Mouse (Mus musculus) urinary bladder, postnatal 10 days (tissue): ENCODE results near the gene Teddm1a.

ENCODE experiments used
- DNase-seq: peaks from one replicate; pipeline ENCODE4 v3.0.0; 2022; ENCODE audit warnings: low spot score

Gene Teddm1a

DNA sequence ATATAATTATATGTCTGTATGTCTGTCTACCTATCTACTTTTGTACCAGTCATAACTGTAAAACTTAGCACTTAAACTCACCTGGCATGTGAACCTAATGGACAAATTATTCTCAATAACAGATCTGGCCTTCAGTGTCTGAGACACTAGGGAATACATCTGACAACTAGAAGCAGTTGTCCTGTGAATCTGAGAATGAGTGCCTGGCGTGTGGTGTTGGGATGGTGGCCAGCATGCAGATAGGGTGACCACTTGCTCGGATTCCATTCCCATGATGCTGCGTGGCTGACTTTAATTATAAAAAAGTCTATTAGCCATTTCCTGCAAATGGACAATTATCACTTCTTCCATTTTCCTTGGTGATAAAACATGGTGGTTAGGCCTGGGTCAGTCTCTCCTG is 14.3 kb downstream of the Teddm1a start:
- no peak for DNase-seq

DNA sequence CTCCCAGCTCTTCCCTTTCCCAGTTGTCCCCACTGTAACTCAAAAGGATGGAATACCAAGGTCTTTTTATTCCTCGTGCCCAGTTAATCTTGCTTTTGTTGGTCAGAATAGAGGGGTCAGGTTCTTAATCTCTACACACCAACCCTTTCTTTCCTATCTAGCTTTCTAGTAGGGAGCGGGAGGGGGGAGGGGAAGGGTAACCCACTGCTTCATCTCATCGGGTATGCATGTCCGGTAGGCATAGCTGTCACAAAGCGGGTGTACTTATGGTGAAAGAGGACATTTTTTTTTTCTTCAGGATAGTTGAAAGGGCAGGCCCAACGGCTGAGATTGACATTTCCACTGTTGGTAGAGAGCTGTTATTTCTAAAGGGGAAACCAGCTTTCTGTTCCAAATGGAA is 16.7 kb downstream of the Teddm1a start:
- no peak for DNase-seq

DNA sequence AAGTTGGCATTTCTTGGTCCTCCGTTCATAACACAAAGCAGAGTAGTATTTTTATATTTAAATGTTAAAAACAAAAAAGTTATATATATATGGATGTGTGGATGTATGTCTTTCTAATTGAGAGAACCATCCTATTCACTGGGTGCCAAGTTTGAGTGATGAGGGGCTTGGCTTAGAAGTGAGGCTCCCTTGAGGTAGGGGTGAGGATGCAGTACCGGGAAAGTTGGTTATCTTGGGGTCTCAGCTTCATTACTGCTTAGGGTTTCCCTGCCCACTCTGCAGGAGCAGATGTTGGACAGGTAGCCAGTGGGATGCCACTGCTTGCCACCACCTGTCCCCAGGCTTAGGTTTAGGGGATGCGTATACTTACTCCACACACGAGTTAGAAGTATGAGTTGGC is 17.2 kb downstream of the Teddm1a start:
- DNase-seq = no peak

DNA sequence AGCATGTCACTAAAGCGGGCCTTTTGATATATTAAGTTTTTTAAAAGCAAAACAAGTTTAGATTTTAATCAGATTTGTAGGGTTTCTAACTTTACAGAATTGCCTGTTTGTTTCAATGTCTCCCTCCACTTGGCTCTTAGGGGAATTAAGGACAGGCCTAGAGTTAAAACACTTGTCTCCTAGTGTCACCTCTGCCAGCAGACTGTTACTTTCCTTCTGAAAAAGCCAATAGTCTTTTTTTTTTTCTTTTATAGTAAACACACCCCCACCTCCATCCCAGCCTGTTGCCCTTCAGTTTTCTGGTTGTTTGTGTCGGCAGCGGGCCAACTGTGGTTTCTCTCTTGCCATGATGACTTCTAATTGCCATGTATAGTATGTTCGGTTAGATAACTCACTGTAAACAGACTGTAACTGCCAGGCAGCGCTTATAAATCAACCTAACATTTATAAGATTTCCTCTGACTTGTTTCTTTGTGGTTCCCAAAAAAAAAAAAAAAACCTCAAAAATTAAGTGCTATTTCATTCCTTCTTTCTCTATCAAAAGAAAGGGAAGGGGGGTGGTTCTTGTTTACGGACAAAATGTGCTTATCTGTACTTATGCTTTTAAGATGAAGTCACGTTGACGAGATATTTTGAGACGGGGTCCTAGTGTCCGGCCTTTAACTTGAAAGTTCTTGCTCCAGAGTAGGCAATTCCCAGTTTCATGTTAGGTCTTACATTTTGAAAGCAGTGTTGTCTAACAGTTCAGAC is 17.8 kb downstream of the Teddm1a start:
- peak; percentile 31 for DNase-seq

DNA sequence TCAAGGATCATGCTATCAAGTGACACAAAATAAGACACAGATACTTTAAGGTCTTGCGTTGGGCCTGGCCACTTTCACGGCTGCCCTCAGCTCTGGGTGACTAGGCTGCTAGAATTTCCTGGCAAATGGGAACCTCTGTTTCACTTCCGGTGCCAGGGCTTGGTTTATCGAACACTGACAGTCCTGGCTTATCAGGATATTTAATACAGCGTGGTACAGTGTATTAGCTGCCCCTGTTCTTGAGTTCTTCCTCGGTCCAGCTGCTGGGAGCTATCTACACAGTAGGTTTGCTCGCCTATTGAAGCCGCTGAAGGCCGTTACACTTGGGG is 18.4 kb downstream of the Teddm1a start:
- DNase-seq = no peak

DNA sequence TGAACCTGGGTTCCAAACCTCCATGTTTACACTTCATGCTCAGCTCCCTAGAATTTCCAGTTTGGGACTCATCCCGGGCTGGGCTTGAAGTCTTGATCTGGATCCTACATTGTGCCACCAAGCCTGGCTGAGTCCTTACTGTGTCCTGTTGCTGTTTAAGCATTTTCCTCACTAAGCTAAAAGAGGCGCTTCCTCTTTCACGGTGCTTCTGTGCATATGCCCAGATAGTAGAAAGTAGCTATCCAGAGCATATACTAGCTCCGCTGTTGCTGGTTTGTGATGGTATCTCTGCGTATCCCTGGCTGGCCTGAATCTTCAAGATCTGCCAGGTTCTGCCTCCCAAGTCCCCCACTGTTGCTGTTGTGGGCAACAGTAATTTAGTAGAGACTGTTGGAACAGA is 18.9 kb downstream of the Teddm1a start:
- DNase-seq = no peak

- no peak for DNase-seq
These were observed 19.8 kb downstream of the Teddm1a start for GRCm38 (mm10) chr1:153911276-153911795.

DNA sequence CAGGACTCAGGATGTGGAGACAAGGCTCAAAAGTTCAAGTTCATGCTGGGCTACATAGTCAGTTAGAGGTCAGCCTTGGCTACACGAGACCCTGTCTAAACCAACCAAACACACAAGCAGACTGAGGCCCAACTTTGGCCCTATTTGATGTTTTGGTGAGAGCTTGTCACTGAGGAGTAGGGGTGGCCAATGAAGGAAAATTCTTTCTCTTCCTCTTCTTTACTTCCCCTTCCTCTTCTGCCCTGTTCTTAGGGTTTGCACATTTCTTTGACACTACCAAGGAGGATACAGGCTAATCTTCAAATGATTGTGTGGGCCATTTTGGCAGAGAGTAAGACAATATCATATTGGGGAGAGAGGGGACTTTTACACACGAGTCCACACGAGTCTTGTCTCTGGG is 22.3 kb downstream of the Teddm1a start:
- DNase-seq = no peak

DNA sequence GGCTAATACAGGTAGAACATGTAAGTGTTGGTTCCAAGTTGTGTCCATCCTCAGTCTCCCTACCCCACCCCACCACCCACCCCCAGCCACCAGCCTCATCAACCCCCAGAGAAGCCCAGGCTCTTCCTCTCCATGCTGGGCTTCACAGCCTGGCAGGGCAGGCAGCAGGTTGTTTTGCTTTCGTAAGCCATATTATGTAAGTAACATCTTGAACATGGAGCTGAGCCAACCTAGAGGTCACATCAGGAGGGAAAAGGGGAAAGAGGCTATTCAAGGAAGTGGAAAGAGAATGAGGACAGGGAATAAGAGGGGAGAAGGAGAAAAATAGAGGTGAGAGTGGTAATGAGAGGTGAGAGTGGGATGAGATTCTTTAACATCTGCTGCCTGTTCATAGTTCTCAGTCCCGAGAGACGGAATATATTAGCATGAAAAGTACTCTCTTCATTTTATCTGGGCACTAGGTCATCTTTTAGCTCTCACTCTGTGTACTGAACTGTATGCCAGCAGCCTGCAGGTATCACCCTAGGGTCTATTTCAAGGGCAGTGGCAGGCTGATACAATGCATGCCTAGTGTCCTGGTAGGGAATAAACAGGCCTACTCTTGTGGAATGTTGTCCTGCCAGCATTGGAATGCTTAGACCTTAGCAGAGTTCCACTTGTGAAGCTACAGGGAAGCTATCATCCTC is 27.1 kb downstream of the Teddm1a start:
- no peak for DNase-seq

GRCm38 (mm10) chr1:153921642-153922041 is 30.1 kb downstream of the Teddm1a start:
- DNase-seq = no peak

GRCm38 (mm10) chr1:153922571-153923021 is 31.1 kb downstream of the Teddm1a start:
- DNase-seq = no peak

GRCm38 (mm10) chr1:153924395-153925385 is 33.1 kb downstream of the Teddm1a start:
- DNase-seq = no peak

DNA sequence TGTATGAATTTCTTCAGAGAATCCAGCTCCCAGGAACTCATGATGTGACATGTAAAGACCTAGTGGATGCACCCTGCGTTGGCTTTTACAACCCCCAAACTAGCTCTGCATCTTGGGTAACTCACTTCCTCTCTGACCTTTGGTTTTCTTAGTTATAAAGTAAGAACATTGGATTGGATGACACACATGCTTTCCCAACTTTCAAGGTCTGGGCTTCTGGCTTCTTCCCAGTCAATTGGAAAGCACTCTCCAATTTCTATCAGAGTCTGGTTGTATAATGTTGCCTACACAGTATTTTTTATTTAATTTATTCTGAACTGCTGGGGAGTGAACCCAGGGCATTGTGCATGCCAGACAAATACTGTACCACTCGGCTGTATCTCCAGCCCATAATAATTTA is 38.9 kb downstream of the Teddm1a start:
- DNase-seq = no peak

DNA sequence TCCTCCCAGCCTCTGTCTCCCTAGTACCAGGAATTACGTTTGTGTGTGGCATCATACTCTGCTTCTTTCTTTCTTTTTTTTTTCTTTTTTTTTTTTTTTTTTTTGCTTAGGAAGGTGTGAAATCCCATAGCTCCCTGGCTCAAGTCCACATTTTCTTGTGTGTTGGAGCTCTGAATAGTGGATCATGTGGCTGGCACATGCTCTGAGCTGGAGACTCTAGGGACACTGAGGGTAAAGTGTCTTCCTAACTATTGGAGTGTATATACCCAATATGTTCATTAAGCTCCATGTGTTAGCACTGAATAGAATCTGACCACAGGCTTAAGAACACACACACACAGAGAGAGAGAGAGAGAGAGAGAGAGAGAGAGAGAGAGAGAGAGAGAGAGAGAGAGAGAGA is 42.2 kb downstream of the Teddm1a start:
- DNase-seq = no peak

DNA sequence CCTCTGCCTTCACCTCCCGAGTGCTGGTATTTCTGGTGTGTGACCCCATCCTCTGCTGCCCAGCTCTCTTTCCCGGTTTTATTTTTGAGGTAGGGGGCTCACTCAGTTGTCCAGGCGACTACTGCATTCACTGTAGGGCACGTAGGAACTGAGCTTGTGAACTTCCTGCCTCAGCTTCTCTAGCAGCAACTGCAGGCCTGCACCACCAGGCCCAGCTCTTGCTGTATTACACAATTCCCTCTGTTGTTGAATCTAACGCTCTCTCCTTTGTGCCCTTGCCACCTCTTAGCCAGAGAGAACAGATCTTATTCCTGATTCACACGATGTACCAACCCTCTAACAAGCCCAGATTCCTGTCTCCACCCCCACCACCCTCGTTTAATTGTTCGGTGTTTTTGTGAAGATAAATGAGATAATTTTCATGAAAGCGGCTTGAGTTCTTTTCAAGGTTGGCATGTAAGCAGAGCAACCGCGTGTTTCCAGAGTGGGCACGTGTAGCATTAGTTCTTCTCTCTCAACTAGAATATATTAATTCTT is 44.4 kb downstream of the Teddm1a start:
- DNase-seq = no peak

GRCm38 (mm10) chr1:153937025-153937424 is 45.5 kb downstream of the Teddm1a start:
- DNase-seq = no peak

GRCm38 (mm10) chr1:153940986-153941385 is 49.4 kb downstream of the Teddm1a start:
- DNase-seq = no peak
